Mouse (Mus musculus): ENCODE measurements around the gene Arhgef3.

DNA sequence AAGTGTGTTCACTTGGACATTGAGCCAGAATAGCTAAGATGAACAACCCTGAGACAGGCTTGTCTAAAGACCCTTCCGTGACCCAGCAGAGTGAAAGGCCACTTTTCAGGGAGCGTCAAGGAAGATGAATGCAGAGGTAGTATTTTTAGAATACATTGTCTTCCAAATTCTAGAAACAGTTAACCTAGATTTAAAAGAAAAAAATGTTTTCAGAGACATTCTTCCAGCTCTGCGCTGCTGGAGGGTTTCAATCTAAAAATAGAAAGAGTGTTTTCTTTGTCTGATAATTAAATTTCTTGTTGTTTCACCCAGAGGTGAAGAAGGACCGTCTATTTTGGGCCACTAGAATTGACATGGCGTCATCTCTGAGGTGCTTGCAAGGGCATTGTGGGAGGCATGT is 174.4 kb downstream of the Arhgef3 start:
- TF ChIP-seq CTCF (IDR thresholded peaks at IDR 0.05) = no peak
- TF ChIP-seq EP300 (IDR thresholded peaks at IDR 0.05) = no peak

All from lung, postnatal 0 days (tissue).